Mouse (Mus musculus) cerebellum, postnatal 14 days (tissue): Measurements from ENCODE around the gene Lgmn.

Experiments used
- DNase-seq, 2 experiments: peaks; one replicate each; pipeline ENCODE4 v3.0.0; 2021; ENCODE audit warnings: mixed read lengths in 2 of 2

Lgmn gene

GRCm38 (mm10) chr12:102439632-102440023, at the start of gene Lgmn:
Gene Lgmn, minus strand, starts transcription at chr12:102439813.
- peak; percentile 100 for DNase-seq

- no peak for DNase-seq
These were observed 45.3 kb upstream of the Lgmn start for GRCm38 (mm10) chr12:102484946-102485345.

- no peak for DNase-seq
These were observed 40.9 kb upstream of the Lgmn start for GRCm38 (mm10) chr12:102480481-102480880.

DNA sequence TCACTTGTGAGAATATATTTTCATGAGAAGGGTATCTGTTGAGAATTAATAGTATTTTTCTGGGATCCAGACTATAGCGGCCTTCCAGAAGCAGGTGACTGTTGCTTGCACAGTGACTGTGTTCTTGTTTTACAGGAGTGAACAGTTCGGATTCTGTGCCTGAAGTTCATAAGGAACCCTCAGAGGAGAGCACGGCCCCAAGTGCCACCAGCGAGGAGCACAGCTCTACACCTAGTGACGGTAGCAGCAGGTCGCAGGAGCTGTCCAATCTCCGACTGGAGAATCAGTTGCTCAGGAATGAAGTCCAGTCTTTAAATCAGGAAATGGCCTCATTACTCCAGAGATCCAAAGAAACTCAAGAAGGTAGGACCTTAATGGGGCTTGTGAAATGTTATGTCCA, 34.8 kb upstream of the Lgmn start:
- DNase-seq = no peak

- DNase-seq = peak; percentile 98 to 99
These were observed 29.5 kb upstream of the Lgmn start, which contains the start of gene Golga5 for GRCm38 (mm10) chr12:102468894-102469764. Gene Golga5, plus strand, starts transcription at chr12:102469135.

DNA sequence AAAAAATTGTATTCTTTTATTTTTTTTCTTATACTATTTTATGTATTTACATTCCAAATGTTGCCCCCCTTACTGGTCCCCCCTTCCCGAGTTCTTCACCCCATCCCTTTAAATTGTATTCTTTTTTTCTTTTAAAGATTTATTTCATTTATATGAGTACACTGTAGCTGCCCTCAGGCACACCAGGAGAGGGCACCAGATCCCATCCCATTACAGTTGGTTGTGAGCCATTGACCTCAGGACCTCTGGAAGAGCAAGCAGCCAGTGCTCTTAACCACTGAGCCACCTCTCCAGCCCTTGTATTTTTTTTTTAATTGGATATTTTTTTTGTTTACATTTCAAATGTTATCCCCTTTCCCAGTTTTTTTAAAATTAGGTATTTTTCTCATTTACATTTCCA, 28.5 kb upstream of the Lgmn start:
- peak; percentile 39 to 52 for DNase-seq

GRCm38 (mm10) chr12:102464650-102465049, 25.0 kb upstream of the Lgmn start:
- peak in 1 of 2 experiments; percentile 19 for DNase-seq

DNA sequence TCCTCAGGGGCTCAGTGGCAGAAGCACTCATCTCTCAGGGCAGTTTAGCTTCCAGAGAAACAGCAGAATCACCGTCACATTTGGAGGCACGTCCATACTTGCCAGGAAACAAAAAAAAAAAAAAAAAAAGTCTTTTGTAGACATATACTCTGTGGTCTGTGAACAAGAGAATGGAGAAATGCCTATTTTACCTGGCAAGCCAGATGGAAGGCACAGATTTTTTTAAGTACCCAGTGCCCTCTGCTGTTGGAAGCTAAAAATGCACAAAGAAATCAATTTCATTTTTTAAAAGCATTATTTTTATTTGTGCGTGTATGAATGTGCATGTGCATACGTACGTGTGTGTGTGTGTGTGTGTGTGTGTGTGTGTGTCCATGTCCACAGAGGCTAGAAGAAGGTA, 21.6 kb upstream of the Lgmn start:
- DNase-seq = peak; percentile 19 to 35

GRCm38 (mm10) chr12:102460014-102460413, 20.4 kb upstream of the Lgmn start:
- DNase-seq = no peak

- DNase-seq = no peak
These were observed 17.0 kb upstream of the Lgmn start for GRCm38 (mm10) chr12:102456467-102457193.

- DNase-seq = no peak
These were observed 14.0 kb upstream of the Lgmn start for GRCm38 (mm10) chr12:102453581-102453980.

DNA sequence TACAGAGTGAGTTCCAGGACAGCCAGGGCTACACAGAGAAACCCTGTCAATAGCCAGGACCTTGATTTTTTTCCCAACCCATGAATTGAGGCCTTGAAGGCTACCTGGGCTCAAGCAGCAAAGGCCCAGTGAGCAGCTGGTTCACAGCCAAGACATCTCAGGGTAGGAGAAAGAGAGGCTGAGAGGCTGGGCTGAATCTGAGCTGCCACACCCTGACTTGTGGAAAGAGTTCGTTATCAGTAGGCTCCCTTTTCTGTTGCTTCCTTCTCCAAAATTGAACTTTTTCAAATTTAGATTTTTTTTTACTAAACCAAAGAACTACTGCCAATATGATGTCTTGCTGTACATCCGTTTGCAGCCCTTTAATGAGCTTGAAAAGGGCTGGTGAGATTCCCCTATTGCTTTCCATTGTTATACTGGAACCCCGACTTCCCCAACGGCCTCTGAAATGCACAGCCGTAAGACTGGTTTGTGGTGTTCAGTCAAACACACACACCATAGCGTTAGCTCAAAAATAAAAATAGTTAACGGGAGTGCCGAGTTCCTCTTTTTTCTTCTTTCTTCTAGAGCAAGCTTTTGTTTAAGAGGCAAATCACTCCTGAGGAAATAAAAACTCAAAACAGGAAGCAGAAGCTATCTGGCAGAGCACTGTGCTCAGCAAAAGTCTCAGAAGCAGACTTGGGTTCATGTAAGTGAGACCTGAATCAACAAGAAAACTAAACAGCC, 11.7 kb upstream of the Lgmn start:
- DNase-seq = no peak

GRCm38 (mm10) chr12:102450437-102450836, 10.8 kb upstream of the Lgmn start:
- no peak for DNase-seq

- DNase-seq = no peak
These were observed 5.8 kb upstream of the Lgmn start for GRCm38 (mm10) chr12:102445436-102445835.

DNA sequence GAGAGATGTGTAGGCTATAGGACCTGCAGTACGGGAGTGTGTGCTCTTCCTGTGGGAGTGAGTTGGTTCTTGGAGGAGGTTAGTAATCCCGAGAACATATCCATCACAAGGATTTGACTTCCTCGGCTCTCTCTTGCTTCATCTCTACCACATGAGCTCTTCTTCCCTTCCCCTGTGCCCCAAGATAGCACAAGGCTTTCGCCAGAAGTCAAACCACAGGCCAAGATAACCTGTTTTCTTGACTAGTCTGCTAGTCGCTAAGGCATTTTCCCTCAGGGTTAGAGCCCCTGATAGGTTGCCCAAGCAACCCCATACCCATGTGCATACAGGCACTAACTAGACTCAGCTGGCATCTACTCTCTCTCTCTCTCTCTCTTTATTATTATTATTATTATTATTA, 4.1 kb upstream of the Lgmn start:
- DNase-seq = no peak

GRCm38 (mm10) chr12:102442639-102443038, 3.0 kb upstream of the Lgmn start:
- DNase-seq = no peak

GRCm38 (mm10) chr12:102441141-102441540, 1.5 kb upstream of the Lgmn start:
- DNase-seq = no peak

- DNase-seq = no peak
These were observed 938 bp upstream of the Lgmn start for GRCm38 (mm10) chr12:102440551-102440950.

GRCm38 (mm10) chr12:102438983-102439631, 506 bp downstream of the Lgmn start:
- DNase-seq = no peak

DNA sequence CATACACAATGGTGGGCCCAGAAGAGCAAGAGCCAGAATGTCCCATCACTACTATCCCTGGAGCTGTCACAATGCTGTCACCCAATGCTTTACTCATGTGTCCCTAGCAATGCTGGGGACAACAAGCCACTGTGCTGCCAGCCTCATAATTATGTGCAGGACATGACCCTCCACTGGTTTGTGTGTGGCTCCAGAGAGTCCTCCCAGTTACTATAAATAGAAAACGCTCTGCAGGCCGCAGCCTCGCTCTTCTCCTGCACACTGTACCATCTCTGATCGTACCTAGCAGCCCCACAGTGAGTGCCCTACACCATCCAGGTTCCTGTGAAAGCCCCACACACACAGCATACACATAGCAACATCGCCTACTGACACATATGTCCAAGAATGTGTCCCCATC, 1.7 kb downstream of the Lgmn start:
- no peak for DNase-seq

DNA sequence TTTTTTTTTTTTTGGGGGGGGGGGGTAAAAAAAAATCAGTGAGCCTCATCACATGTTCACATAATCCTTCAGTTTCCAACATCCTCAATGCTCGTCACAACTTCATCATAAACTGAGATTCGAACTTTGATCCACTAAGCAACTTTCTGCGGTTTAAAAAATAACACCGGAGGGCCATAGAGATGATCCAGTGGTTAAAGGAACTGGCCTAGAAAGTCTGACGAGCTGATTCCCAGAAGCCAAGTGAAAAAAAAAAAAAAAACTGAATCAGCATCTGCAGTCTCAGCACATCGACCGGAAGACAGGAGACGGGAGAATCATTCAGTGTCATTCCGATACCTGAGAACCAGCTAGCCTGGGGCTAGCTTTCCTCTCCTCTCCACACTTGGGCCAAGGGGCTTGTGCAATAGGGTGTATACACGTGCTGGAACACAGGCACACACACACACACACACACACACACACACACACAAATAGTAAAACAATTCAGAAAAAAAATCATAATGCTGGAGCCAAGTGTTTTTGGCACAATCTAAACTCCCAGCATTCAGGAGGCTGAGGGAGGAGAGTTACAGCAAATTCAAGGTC, 2.6 kb downstream of the Lgmn start:
- no peak for DNase-seq

DNA sequence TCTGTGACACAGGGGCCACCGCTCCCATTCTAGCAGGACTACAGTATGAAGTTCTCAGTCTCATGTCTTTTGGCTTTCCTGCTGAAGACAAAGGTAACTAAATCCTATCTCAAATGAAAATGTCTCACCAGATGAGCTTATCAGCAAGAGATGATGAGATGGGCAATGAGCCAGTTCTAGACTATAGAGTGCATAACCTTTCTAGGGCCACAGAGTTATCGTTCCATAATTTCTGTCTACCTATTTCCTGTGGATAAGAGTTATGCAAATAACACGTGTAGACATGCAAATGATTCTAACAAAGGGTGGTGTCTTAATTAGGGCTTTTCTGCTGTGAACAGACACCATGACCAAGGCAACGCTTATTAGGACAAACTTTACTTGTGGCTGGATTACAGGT, 5.5 kb downstream of the Lgmn start:
- no peak for DNase-seq
